Mouse (Mus musculus) stomach, embryonic 14.5 days (tissue): ENCODE results near the gene Pcnp. TPM values are rescaled to one million over a fixed set of nuclear protein-coding genes. Genes with fewer than 3 reads are reported as not detected.

ENCODE experiments used
- ATAC-seq: fragments of 200-750 bp; cut with Nextera tagmentation; 2 replicates; pipeline ENCODE4 v1.8.0; 2017; ENCODE audit warnings: low read depth, moderate TSS enrichment; ENCODE audit not compliant: insufficient number of reproducible peaks, insufficient read depth, low FRiP score
- H3K27ac ChIP-seq: fragments of 300-500 bp; sonication (generic); 2 replicates; pipeline ENCODE4 v1.5.1; 2014; ENCODE audit warnings: mild to moderate bottlenecking, low read length, moderate library complexity, mixed read lengths
- H3K27me3 ChIP-seq: fragments of 300-500 bp; sonication (generic); 2 replicates; pipeline ENCODE4 v1.6.1; 2014; ENCODE audit warnings: low read length, control low read depth, mixed read lengths; ENCODE audit not compliant: control insufficient read depth, insufficient read depth
- H3K36me3 ChIP-seq: fragments of 300-500 bp; sonication (generic); 2 replicates; pipeline ENCODE4 v1.6.1; 2014; ENCODE audit warnings: mild to moderate bottlenecking, control low read depth, low read length, moderate library complexity, mixed read lengths; ENCODE audit not compliant: control insufficient read depth, insufficient read depth
- H3K4me1 ChIP-seq: fragments of 300-500 bp; sonication (generic); 2 replicates; pipeline ENCODE4 v1.6.1; 2014; ENCODE audit warnings: low read length, control low read depth, mixed read lengths; ENCODE audit not compliant: control insufficient read depth, insufficient read depth
- H3K4me2 ChIP-seq: fragments of 300-500 bp; sonication (generic); replicated peaks from 2 replicates; pipeline ENCODE4 v1.6.1; 2014; ENCODE audit warnings: low read depth, low read length, control low read depth
- H3K4me3 ChIP-seq: fragments of 300-500 bp; sonication (generic); 2 replicates; pipeline ENCODE4 v1.5.1; 2014; ENCODE audit warnings: low read depth, low read length, control low read depth
- H3K9ac ChIP-seq: fragments of 300-500 bp; sonication (generic); replicated peaks from 2 replicates; pipeline ENCODE4 v1.6.1; 2014; ENCODE audit warnings: low read depth, mild to moderate bottlenecking, control low read depth, low read length, moderate library complexity, mixed read lengths
- H3K9me3 ChIP-seq: fragments of 300-500 bp; sonication (generic); 2 replicates; pipeline ENCODE4 v1.6.1; 2016; ENCODE audit warnings: low read depth, low read length, control low read depth; ENCODE audit not compliant: control insufficient read depth
- WGBS: fragments of 180-500 bp; shearing (Covaris S2); extraction: QIAGEN DNeasy Blood & Tissue Kit; methylation state at CpG from one replicate; pipeline ENCODE4 v1.1.7; 2014; 5-methylcytosine and 5-hydroxymethylcytosine counted together
- polyA plus RNA-seq: library from polyadenylated mRNA; unstranded; fragments of >200 nt; fragmentation: Nextera tagmentation; extraction: Ambion mirVana; gene quantifications from 2 replicates; pipeline ENCODE4 v1.2.1, GENCODE M21; 2014

The Pcnp gene
- polyA plus RNA-seq, 1 experiment from 2014 or later = 231 TPM

DNA sequence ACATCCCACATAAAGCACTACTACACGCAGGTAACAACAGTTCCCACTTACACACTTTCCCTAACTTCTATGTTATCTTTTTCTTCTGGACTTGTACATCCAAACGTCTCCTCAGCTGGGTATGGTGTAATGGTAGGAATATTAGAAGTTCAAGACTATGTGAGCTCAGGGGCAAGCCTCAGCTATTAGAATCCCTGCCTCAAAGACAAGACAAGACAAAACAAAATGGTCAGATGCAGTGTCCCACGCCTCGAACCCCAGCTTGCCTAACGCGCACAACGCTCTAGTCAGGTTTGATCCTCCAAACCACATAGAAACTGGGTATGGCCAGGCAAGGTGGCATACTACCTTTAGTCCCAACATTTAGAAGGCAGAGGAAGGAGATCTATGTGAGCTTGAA is 9.9 kb downstream of the Pcnp start:
- H3K9me3 ChIP-seq = no peaks in the 10 kb centered on the region
- 95% methylated on average over 7 of the region's 7 CpGs for WGBS

DNA sequence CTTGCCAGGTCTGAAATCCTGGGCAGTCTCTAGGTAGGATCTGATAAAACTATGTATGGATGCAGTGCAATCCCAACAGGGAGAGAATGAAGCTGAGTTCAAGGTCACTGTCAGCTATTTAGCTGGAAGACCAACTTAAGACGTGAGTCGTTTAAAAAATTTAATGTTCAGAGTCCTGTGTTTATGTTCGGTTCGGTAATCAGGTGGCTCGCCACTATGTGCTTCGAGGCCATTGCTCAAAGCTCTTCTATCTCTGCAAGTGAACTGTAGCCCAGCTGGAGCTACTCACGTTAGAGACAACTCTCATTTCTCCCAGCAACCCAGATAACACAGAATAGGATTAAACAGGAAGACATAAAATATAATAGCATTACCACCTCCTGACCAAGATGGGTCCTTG is 15.5 kb downstream of the Pcnp start:
- 63% methylated on average over 7 of the region's 7 CpGs for WGBS
- Histone ChIP-seq H3K27me3 (no peaks in the 10 kb centered on the region), H3K27ac (no peak overlapping the region), H3K4me3 (no peak overlapping the region), H3K36me3 (peaks cover 27% of the 10 kb centered on the region), H3K4me1 (no peaks in the 10 kb centered on the region), H3K9ac (no peak overlapping the region), H3K4me2 (no peak overlapping the region), H3K9me3 (no peaks in the 10 kb centered on the region)
- ATAC-seq = no peak

More for the DNA sequence above, 9.9 kb downstream of the Pcnp start:
- Histone ChIP-seq H3K27me3 (no peaks in the 10 kb centered on the region), H3K4me1 (no peaks in the 10 kb centered on the region), H3K36me3 (peaks cover 39% of the 10 kb centered on the region), H3K27ac (no peak overlapping the region), H3K4me2 (no peak overlapping the region), H3K9ac (no peak overlapping the region), H3K4me3 (no peak overlapping the region)
- no peak for ATAC-seq

DNA sequence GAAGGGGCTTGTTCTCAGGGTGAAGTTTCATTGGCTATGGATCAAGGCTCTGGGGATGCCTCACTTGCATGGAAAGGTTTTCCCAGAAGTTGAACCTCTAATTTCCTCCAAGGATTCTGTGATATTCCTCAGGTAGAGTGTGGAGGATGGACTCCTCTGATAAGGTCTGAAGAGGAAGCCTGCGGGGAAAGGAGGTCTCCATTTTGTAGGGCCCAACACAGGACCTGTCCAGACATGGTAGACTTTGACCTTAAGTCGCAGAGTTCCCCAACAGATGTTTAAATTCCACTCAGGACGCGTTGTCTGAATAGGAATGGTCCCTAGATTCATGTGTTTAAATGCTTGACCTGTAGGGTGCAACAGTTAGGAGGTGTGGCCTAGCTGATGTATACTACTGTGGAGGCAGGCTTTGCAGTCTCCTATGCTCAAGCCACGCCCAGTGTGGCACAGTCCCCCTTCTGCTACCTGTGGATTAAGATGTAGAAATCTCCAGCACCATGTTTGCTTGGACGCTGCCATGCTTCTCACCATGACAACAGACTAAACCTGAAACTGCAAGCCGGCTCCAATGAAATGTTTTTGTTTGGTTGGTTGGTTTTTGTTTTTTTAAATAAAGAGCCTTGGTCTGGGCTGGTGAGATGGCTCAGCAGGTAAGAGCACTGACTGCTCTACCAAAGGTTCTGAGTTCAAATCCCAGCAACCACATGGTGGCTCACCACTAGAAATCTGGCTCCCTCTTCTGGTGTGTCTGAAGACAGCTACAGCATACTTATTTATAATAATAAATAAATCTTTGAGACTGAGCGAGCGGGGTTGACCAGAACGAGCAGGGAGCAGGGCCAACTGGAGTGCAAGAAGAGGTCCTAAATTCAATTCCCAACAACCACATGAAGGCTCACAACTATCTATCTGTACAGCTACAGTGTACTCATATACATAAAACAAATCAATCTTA is 16.5 kb downstream of the Pcnp start:
- Histone ChIP-seq H3K27me3 (no peaks in the 10 kb centered on the region), H3K27ac (no peak overlapping the region), H3K4me1 (no peaks in the 10 kb centered on the region), H3K4me3 (no peak overlapping the region), H3K9ac (no peak overlapping the region), H3K4me2 (no peak overlapping the region), H3K9me3 (no peaks in the 10 kb centered on the region), H3K36me3 (peaks cover 18% of the 10 kb centered on the region)
- 89% methylated on average over 10 of the region's 10 CpGs for WGBS
- peak; percentile 53; the same call in 1 of the 2 replicates for ATAC-seq

DNA sequence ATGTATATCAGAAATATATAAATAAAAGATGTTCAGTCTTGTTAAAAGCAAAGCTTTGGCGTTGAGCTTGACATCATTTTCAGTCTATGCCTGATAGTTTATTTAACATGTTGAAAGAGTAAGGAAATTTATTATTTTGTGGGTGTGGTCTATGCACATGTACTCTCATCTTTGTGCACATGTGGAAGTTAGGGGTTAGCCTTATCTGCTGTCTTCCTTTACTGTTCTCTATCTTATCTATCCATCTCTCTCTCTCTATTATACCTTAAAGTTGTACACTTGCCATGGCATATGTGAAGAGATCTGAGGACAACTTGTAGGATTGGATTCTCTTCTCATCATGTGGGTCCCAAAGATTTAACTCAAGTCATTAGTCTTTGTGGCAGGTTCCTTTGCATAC is 20.7 kb downstream of the Pcnp start:
- 82% methylated on average over 1 of the region's 1 CpGs for WGBS
- Histone ChIP-seq H3K9me3 (no peaks in the 10 kb centered on the region), H3K27me3 (no peaks in the 10 kb centered on the region), H3K4me2 (no peak overlapping the region), H3K9ac (no peak overlapping the region), H3K36me3 (peaks cover 34% of the 10 kb centered on the region), H3K4me3 (no peak overlapping the region), H3K27ac (no peak overlapping the region), H3K4me1 (no peaks in the 10 kb centered on the region)
- ATAC-seq = no peak

DNA sequence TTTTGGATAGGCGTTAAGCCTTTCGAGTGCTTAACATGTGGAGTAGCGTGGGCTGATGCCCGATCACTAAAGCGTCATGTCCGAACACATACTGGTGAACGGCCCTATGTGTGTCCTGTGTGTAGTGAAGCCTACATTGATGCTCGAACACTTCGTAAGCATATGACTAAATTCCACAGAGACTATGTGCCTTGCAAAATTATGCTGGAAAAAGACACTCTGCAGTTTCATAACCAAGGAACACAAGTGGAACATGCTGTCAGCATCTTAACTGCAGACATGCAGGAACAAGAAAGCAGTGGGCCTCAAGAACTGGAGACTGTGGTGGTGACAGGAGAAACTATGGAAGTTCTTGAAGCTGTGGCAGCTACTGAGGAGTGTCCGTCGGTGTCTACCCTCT is 22.7 kb downstream of the Pcnp start:
- no peaks in the 10 kb centered on the region for H3K4me1 ChIP-seq
- H3K27me3 ChIP-seq = no peaks in the 10 kb centered on the region
- ATAC-seq = no peak
- WGBS = 93% methylated on average over 11 of the region's 11 CpGs
- no peak overlapping the region for H3K4me2 ChIP-seq
- no peak overlapping the region for H3K27ac ChIP-seq
- peaks cover 32% of the 10 kb centered on the region for H3K36me3 ChIP-seq
- H3K9ac ChIP-seq = no peak overlapping the region
- H3K4me3 ChIP-seq = no peak overlapping the region
- no peaks in the 10 kb centered on the region for H3K9me3 ChIP-seq

DNA sequence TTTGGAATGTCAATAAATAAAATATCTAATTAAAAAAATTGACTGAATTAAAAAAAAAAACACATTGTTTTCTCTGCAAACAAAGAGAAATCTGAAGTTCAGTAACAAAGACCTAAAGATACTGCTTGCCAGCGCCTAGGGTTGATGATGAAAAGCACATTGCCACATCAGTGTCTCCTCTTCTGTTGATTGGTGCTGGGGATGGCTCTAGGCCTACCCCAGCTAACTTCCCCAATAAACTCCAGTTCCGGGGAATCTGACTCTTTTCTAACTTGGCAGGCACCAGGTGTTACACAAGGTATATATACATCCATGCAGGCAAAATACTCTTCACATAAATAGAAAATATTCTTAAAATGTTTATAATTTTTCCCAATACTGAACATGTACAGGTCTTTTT is 35.3 kb downstream of the Pcnp start:
- no peak overlapping the region for H3K27ac ChIP-seq
- no peak overlapping the region for H3K9ac ChIP-seq
- H3K36me3 ChIP-seq = peaks cover 27% of the 10 kb centered on the region
- H3K27me3 ChIP-seq = no peaks in the 10 kb centered on the region
- H3K4me3 ChIP-seq = no peak overlapping the region
- WGBS = 100% methylated on average over 2 of the region's 2 CpGs
- H3K9me3 ChIP-seq = no peaks in the 10 kb centered on the region
- no peaks in the 10 kb centered on the region for H3K4me1 ChIP-seq
- no peak overlapping the region for H3K4me2 ChIP-seq
- no peak for ATAC-seq

DNA sequence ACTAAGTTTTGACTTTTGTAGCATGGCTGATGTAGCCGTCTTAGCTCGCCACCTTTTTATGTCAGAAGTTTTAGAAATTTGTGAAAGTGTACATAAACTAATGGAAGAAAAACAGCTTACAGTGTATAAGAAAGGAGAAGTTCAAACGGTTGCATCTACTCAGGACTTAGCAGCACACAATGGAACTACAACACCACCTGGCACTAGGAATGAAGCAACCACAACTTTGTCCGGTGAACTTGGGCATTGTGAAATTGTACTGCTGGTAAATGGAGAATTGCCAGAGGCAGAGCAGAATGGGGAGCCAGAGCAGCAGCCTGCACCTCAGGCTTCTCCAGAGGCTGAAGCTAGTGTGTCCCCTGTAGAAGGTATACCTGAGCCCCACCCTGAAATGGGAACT is 39.2 kb downstream of the Pcnp start:
- Histone ChIP-seq H3K27me3 (no peaks in the 10 kb centered on the region), H3K27ac (no peak overlapping the region), H3K9me3 (no peaks in the 10 kb centered on the region), H3K4me2 (no peak overlapping the region), H3K9ac (no peak overlapping the region), H3K4me1 (no peaks in the 10 kb centered on the region), H3K4me3 (no peak overlapping the region), H3K36me3 (peaks cover 11% of the 10 kb centered on the region)
- ATAC-seq = no peak
- 94% methylated on average over 4 of the region's 4 CpGs for WGBS

DNA sequence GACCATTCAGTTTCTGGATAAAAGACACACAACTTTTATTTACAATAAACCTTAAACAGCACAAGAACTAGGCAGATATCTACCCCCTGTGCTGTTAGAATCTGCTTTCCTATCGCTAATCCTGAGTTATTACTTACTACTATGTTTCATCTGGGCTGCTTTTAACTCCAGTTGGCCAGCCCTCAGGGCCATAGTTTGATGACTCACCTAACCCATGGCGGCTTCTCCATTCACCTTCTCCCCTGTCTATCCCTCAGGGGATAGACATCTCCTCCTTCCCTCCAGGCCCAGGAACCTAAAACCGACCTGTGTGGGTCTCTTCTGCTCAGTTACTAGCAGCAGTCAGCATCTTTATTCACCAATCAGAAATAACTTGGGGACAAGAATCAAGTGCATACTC is 43.5 kb downstream of the Pcnp start:
- Histone ChIP-seq H3K27me3 (no peaks in the 10 kb centered on the region), H3K27ac (no peak overlapping the region), H3K36me3 (peaks cover 15% of the 10 kb centered on the region), H3K9ac (no peak overlapping the region), H3K4me2 (no peak overlapping the region), H3K4me3 (no peak overlapping the region), H3K9me3 (no peaks in the 10 kb centered on the region), H3K4me1 (no peaks in the 10 kb centered on the region)
- WGBS = 90% methylated on average over 3 of the region's 3 CpGs
- no peak for ATAC-seq
